Comparison of ENCODE assay signal across 8 mouse cellular contexts in genomic region chr3:37420641-37421040, GRCm38 (mm10). TPM values are rescaled to one million over a fixed set of nuclear protein-coding genes. Genes with fewer than 3 reads are reported as not detected.
DNase-seq lines count a peak whose midpoint lies in the region; ATAC-seq lines count a peak whose summit lies in the region.

No protein-coding gene starts in this region.

- under 1% methylated on average over 24 of the region's 24 CpGs for WGBS in neural tube, embryonic 11.5 days
- under 1% methylated on average over 23 of the region's 24 CpGs for WGBS in embryonic facial prominence, embryonic 11.5 days
- 0% methylated on average over 24 of the region's 24 CpGs for WGBS in intestine, embryonic 16.5 days
- under 1% methylated on average over 24 of the region's 24 CpGs for WGBS in midbrain, embryonic 15.5 days

- H3K4me2 ChIP-seq in neural tube, embryonic 11.5 days (ENCODE audit: low read depth): peak overlapping the region; percentile 90
- H3K4me2 ChIP-seq in embryonic facial prominence, embryonic 11.5 days (ENCODE audit: low read depth, low read length): peak overlapping the region; percentile 88
- peak overlapping the region; percentile 80 for H3K4me2 ChIP-seq in intestine, embryonic 16.5 days (ENCODE audit: low read depth, low read length)
- H3K4me2 ChIP-seq in midbrain, embryonic 15.5 days: peak overlapping the region; percentile 93

- no peaks in the 10 kb centered on the region for H3K27me3 ChIP-seq in neural tube, embryonic 11.5 days (ENCODE audit: control insufficient read depth, insufficient read depth, low read length)
- H3K27me3 ChIP-seq in embryonic facial prominence, embryonic 11.5 days (ENCODE audit: control insufficient read depth, insufficient read depth, low read length): no peaks in the 10 kb centered on the region
- no peaks in the 10 kb centered on the region for H3K27me3 ChIP-seq in intestine, embryonic 16.5 days (replicated peaks; ENCODE audit: control insufficient read depth, insufficient read depth, low read length)
- H3K27me3 ChIP-seq in midbrain, embryonic 15.5 days (replicated peaks): no peaks in the 10 kb centered on the region

- H3K27ac ChIP-seq in neural tube, embryonic 11.5 days (ENCODE audit: low read depth, low read length): peak overlapping the region; percentile 83
- H3K27ac ChIP-seq in embryonic facial prominence, embryonic 11.5 days (replicated peaks; ENCODE audit: low read depth, low read length): peak overlapping the region; percentile 85
- H3K27ac ChIP-seq in intestine, embryonic 16.5 days (ENCODE audit: low read length): peak overlapping the region; percentile 92
- H3K27ac ChIP-seq in midbrain, embryonic 15.5 days: peak overlapping the region; percentile 82

- H3K36me3 ChIP-seq in neural tube, embryonic 11.5 days (ENCODE audit: control insufficient read depth, insufficient read depth, low read length): no peaks in the 10 kb centered on the region
- H3K36me3 ChIP-seq in embryonic facial prominence, embryonic 11.5 days (replicated peaks; ENCODE audit: control insufficient read depth, insufficient read depth, low read depth, low read length): no peaks in the 10 kb centered on the region
- no peaks in the 10 kb centered on the region for H3K36me3 ChIP-seq in intestine, embryonic 16.5 days (ENCODE audit: control insufficient read depth, insufficient read depth, low read length)
- peaks cover 4% of the 10 kb centered on the region; the same call in 1 of the 2 replicates for H3K36me3 ChIP-seq in midbrain, embryonic 15.5 days (replicated peaks)

- peak; percentile 67 for DNase-seq in cerebellum, adult 9-10 months
- DNase-seq in cerebellum, adult 11 months: no peak
- DNase-seq in neural tube, embryonic 11.5 days (ENCODE audit: low spot score): no peak
- DNase-seq in neural tube, embryonic 10.5 days (ENCODE audit: extremely low spot score, low spot score): no peak
- peak; percentile 29 for DNase-seq in embryonic facial prominence, embryonic 11.5 days (ENCODE audit: low spot score)
- DNase-seq in ovary, postnatal 14 days (ENCODE audit: low spot score): no peak

- no peaks in the 10 kb centered on the region for H3K9me3 ChIP-seq in neural tube, embryonic 11.5 days (ENCODE audit: control insufficient read depth, low read length)
- no peaks in the 10 kb centered on the region for H3K9me3 ChIP-seq in embryonic facial prominence, embryonic 11.5 days (replicated peaks; ENCODE audit: control insufficient read depth, low read length)
- H3K9me3 ChIP-seq in intestine, embryonic 16.5 days (ENCODE audit: control insufficient read depth, low read length): no peaks in the 10 kb centered on the region
- no peaks in the 10 kb centered on the region for H3K9me3 ChIP-seq in midbrain, embryonic 15.5 days

- ATAC-seq in neural tube, embryonic 11.5 days (ENCODE audit: insufficient read depth, low FRiP score, low TSS enrichment): no peak
- no peak for ATAC-seq in embryonic facial prominence, embryonic 11.5 days (replicated peaks; ENCODE audit: insufficient number of reproducible peaks, low FRiP score, low TSS enrichment, low read depth)
- no peak for ATAC-seq in intestine, embryonic 16.5 days
- ATAC-seq in midbrain, embryonic 15.5 days (replicated peaks): no peak

- peak overlapping the region; percentile 91 for H3K4me3 ChIP-seq in neural tube, embryonic 11.5 days (ENCODE audit: low read depth, low read length)
- H3K4me3 ChIP-seq in embryonic facial prominence, embryonic 11.5 days (ENCODE audit: low read depth, low read length): peak overlapping the region; percentile 96
- peak overlapping the region; percentile 97 for H3K4me3 ChIP-seq in intestine, embryonic 16.5 days (ENCODE audit: low read length)
- H3K4me3 ChIP-seq in midbrain, embryonic 15.5 days: peak overlapping the region; percentile 63

- H3K9ac ChIP-seq in neural tube, embryonic 11.5 days (ENCODE audit: low read length): peak overlapping the region; percentile 80
- peak overlapping the region; percentile 78 for H3K9ac ChIP-seq in embryonic facial prominence, embryonic 11.5 days (replicated peaks; ENCODE audit: low read length)
- peak overlapping the region; percentile 83 for H3K9ac ChIP-seq in intestine, embryonic 16.5 days (ENCODE audit: low read depth, low read length)
- peak overlapping the region; percentile 47 for H3K9ac ChIP-seq in midbrain, embryonic 15.5 days

- peaks cover 7% of the 10 kb centered on the region for H3K4me1 ChIP-seq in neural tube, embryonic 11.5 days (ENCODE audit: control insufficient read depth, insufficient read depth, low read length)
- H3K4me1 ChIP-seq in embryonic facial prominence, embryonic 11.5 days (ENCODE audit: control insufficient read depth, insufficient read depth, low read length): 0 out of 2 replicates have a peak, but pooled peaks cover 2% of the 10 kb centered on the region
- peaks cover 7% of the 10 kb centered on the region; the same call in 1 of the 2 replicates for H3K4me1 ChIP-seq in intestine, embryonic 16.5 days (ENCODE audit: control insufficient read depth, insufficient read depth, low read length)
- H3K4me1 ChIP-seq in midbrain, embryonic 15.5 days: peaks cover 21% of the 10 kb centered on the region

RNA-seq across cellular contexts. Expression of gene Nudt6, which starts 0.6 kb away (rescaled TPM):
- 3.7 and 3.8 TPM in 2 replicates for polyA plus RNA-seq in neural tube, embryonic 11.5 days (2014; fragmentation: Nextera tagmentation; extraction: Ambion mirVana)
- polyA plus RNA-seq in embryonic facial prominence, embryonic 11.5 days (2014; fragmentation: Nextera tagmentation; extraction: Ambion mirVana): 3.6 and 3.8 TPM in 2 replicates
- 10.1 and 11.2 TPM in 2 replicates for polyA plus RNA-seq in intestine, embryonic 16.5 days (2015; fragmentation: Nextera tagmentation; extraction: Ambion mirVana)
- 8.0 and 9.7 TPM in 2 replicates for polyA plus RNA-seq in midbrain, embryonic 15.5 days (2015; fragmentation: Nextera tagmentation; extraction: Ambion mirVana)

RNA-seq across cellular contexts. Expression of gene Spata5, which starts 0.9 kb away (rescaled TPM):
- 36.6 and 40.6 TPM in 2 replicates for polyA plus RNA-seq in neural tube, embryonic 11.5 days (2014; fragmentation: Nextera tagmentation; extraction: Ambion mirVana)
- 52.9 and 57.6 TPM in 2 replicates for polyA plus RNA-seq in embryonic facial prominence, embryonic 11.5 days (2014; fragmentation: Nextera tagmentation; extraction: Ambion mirVana)
- 22.1 and 26.2 TPM in 2 replicates for polyA plus RNA-seq in intestine, embryonic 16.5 days (2015; fragmentation: Nextera tagmentation; extraction: Ambion mirVana)
- 27.4 and 36.2 TPM in 2 replicates for polyA plus RNA-seq in midbrain, embryonic 15.5 days (2015; fragmentation: Nextera tagmentation; extraction: Ambion mirVana)

Comparison
In these comparisons a context has a peak if more than half of its experiments do, and no peak if none do; other contexts are left out.
1. DNase-seq: peak in cerebellum, adult 9-10 months (single experiment) and embryonic facial prominence, embryonic 11.5 days (single experiment); none in cerebellum, adult 11 months (single experiment), neural tube, embryonic 11.5 days (single experiment), neural tube, embryonic 10.5 days (single experiment) and ovary, postnatal 14 days (single experiment).
2. Peak in every context shown above with its lines, with median percentiles within 50 percentile points of each other: H3K27ac ChIP-seq, H3K4me2 ChIP-seq, H3K4me3 ChIP-seq and H3K9ac ChIP-seq.